Mouse (Mus musculus): ENCODE data around the gene Ttc28.

Ttc28 gene

GRCm38 (mm10) chr5:110958196-110958595 lies 78.6 kb downstream of the Ttc28 start:
- DNase-seq (ENCODE audit: low spot score in 2 of 2): no peak

GRCm38 (mm10) chr5:110960067-110960466 lies 80.5 kb downstream of the Ttc28 start:
- no peak for DNase-seq (ENCODE audit: low spot score in 2 of 2)

- no peak for DNase-seq (ENCODE audit: low spot score in 2 of 2)
Observed at GRCm38 (mm10) chr5:110960890-110961289, 81.3 kb downstream of the Ttc28 start.

- no peak for DNase-seq (ENCODE audit: low spot score in 2 of 2)
Observed at GRCm38 (mm10) chr5:110967483-110968055, 88.0 kb downstream of the Ttc28 start.

GRCm38 (mm10) chr5:110968566-110968965 lies 89.0 kb downstream of the Ttc28 start:
- no peak for DNase-seq (ENCODE audit: low spot score in 2 of 2)

GRCm38 (mm10) chr5:110970162-110970780 lies 90.7 kb downstream of the Ttc28 start:
- DNase-seq (ENCODE audit: low spot score in 2 of 2): no peak

GRCm38 (mm10) chr5:110976721-110977120 lies 97.1 kb downstream of the Ttc28 start:
- no peak for DNase-seq (ENCODE audit: low spot score in 2 of 2)

GRCm38 (mm10) chr5:110977796-110978195 lies 98.2 kb downstream of the Ttc28 start:
- no peak for DNase-seq (ENCODE audit: low spot score in 2 of 2)

GRCm38 (mm10) chr5:110978461-110978860 lies 98.9 kb downstream of the Ttc28 start:
- DNase-seq (ENCODE audit: low spot score in 2 of 2): peak; percentile 40 to 65

GRCm38 (mm10) chr5:110979011-110979860 lies 99.6 kb downstream of the Ttc28 start:
- peak in 1 of 2 experiments; percentile 43 for DNase-seq (ENCODE audit: low spot score in 2 of 2)

GRCm38 (mm10) chr5:110979861-110980346 lies 100.3 kb downstream of the Ttc28 start:
- peak in 1 of 2 experiments; percentile 14 for DNase-seq (ENCODE audit: low spot score in 2 of 2)

GRCm38 (mm10) chr5:110980576-110980975 lies 101.0 kb downstream of the Ttc28 start:
- DNase-seq (ENCODE audit: low spot score in 2 of 2): no peak

- no peak for DNase-seq (ENCODE audit: low spot score in 2 of 2)
Observed at GRCm38 (mm10) chr5:110982436-110982835, 102.8 kb downstream of the Ttc28 start.

GRCm38 (mm10) chr5:110984136-110984681 lies 104.6 kb downstream of the Ttc28 start:
- no peak for DNase-seq (ENCODE audit: low spot score in 2 of 2)

GRCm38 (mm10) chr5:110996835-110997539 lies 117.4 kb downstream of the Ttc28 start:
- DNase-seq (ENCODE audit: low spot score in 2 of 2): no peak

- no peak for DNase-seq (ENCODE audit: low spot score in 2 of 2)
Observed at GRCm38 (mm10) chr5:110997692-110998091, 118.1 kb downstream of the Ttc28 start.

- DNase-seq (ENCODE audit: low spot score in 2 of 2): no peak
Observed at GRCm38 (mm10) chr5:110998298-110998697, 118.7 kb downstream of the Ttc28 start.

GRCm38 (mm10) chr5:111000953-111001352 lies 121.3 kb downstream of the Ttc28 start:
- no peak for DNase-seq (ENCODE audit: low spot score in 2 of 2)

GRCm38 (mm10) chr5:111003220-111003619 lies 123.6 kb downstream of the Ttc28 start:
- no peak for DNase-seq (ENCODE audit: low spot score in 2 of 2)

- DNase-seq (ENCODE audit: low spot score in 2 of 2): no peak
Observed at GRCm38 (mm10) chr5:111003750-111004149, 124.1 kb downstream of the Ttc28 start.

- DNase-seq (ENCODE audit: low spot score in 2 of 2): no peak
Observed at GRCm38 (mm10) chr5:111006272-111007135, 126.9 kb downstream of the Ttc28 start.

Measured in cerebellum, postnatal 4 days (tissue).